Mouse (Mus musculus): ENCODE results near the gene 4930535I16Rik. TPM values are rescaled to one million over a fixed set of nuclear protein-coding genes. Genes with fewer than 3 reads are reported as not detected.

The 4930535I16Rik gene
- polyA plus RNA-seq, 1 experiment from 2014 or later, result not detected

DNA sequence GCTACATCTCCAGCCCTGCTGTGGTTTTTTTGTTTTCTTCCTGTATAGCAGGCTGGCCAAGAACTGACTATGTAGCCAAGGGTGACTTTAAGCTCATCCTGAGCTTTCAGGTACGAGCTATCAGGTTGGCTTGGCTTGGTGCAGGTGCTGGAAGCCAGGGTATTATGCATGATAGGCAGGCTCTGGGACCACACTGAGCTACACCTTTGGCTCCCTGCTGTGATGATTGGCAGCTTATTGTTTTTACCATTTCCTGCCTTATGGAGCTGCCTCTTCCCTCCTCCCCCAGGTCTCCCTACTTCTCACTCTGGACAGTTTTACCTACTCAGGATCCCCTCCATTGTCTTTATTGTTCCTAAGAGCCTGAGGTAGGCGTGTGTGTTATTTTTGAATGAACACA is 1.0 kb upstream of the 4930535I16Rik start:
- peak overlapping the region; percentile 21; the same call in 1 of the 2 replicates for H3K9ac ChIP-seq (ENCODE audit: low read depth, low read length)
- H3K27me3 ChIP-seq (ENCODE audit: control insufficient read depth, insufficient read depth, low read depth, low read length), result no peaks in the 10 kb centered on the region
- H3K9me3 ChIP-seq (replicated peaks; ENCODE audit: control insufficient read depth, low read length), result no peaks in the 10 kb centered on the region
- H3K4me3 ChIP-seq (ENCODE audit: low read depth, low read length), result peak overlapping the region; percentile 97
- peaks cover 14% of the 10 kb centered on the region for H3K36me3 ChIP-seq (ENCODE audit: control insufficient read depth, insufficient read depth)
- ATAC-seq (ENCODE audit: low read depth), result no peak
- H3K27ac ChIP-seq (ENCODE audit: low read length), result no peak overlapping the region
- 78% methylated on average over 2 of the region's 2 CpGs for WGBS (ENCODE audit: insufficient replicate concordance)
- peak overlapping the region; percentile 89 for H3K4me2 ChIP-seq (ENCODE audit: low read depth, low read length)
- H3K4me1 ChIP-seq (ENCODE audit: control insufficient read depth, low read depth, low read length), result peaks cover 17% of the 10 kb centered on the region

DNA sequence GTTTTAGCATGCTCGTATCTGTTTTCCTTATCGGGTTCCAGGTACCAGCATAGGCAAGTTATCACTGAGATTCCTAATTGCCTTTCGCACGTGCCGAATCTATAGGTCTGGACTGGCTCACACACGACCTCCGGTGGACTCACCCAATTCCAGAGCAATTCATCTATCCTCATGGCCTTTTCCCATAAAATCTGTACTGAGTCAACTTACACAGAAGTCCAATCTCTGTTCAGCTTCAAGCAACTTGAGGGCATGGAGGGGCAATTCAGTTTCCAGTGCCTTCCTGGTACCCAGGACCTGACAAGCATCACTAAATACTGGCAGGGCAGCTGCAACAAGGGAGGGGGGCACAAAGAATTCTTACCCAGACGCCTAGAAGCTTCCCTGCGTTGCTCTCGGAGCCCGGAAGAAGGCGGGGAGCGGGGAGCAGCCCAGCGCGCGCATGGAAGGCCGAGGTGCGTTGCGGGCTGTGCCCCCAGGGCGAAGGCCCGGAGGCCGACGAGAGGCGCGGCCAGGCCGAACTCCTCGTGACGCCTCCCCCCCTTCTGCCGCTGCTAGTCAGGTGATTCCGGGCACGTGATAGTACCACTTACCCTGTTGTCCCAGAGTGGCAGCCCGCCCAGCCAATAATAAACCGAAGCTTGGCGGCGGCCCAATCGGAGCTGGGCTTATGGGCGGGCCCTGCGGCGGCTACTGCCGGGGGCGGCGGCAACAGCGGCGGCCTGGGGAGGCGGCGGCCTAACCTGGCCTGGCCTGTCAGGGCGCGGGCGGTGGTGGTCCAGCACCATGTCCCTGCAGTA is 874 bp downstream of the 4930535I16Rik start, which contains the start of gene Rragc:
TSS of gene Rragc (plus strand) at position 699 of the 800 bp plus-strand sequence.
- Histone ChIP-seq H3K27ac (ENCODE audit: low read length) (peak within 1 kb of the TSS; percentile 90), H3K9me3 (replicated peaks; ENCODE audit: control insufficient read depth, low read length) (no peaks in the 10 kb centered on the region), H3K27me3 (ENCODE audit: control insufficient read depth, insufficient read depth, low read depth, low read length) (no peaks in the 10 kb centered on the region), H3K4me3 (ENCODE audit: low read depth, low read length) (peak within 1 kb of the TSS; percentile 97), H3K36me3 (ENCODE audit: control insufficient read depth, insufficient read depth) (peaks cover 7% of the 10 kb centered on the region), H3K4me2 (ENCODE audit: low read depth, low read length) (peak within 1 kb of the TSS; percentile 90), H3K9ac (ENCODE audit: low read depth, low read length) (peak within 1 kb of the TSS; percentile 90), H3K4me1 (ENCODE audit: control insufficient read depth, low read depth, low read length) (peaks cover 17% of the 10 kb centered on the region)
- under 1% methylated on average over 49 of the region's 49 CpGs for WGBS (ENCODE audit: insufficient replicate concordance)
- ATAC-seq (ENCODE audit: low read depth), result peak; percentile 99

GRCm38 (mm10) chr4:123912431-123912830 is 5.4 kb downstream of the 4930535I16Rik start:
- Histone ChIP-seq H3K27me3 (ENCODE audit: control insufficient read depth, insufficient read depth, low read depth, low read length) (no peaks in the 10 kb centered on the region), H3K4me3 (ENCODE audit: low read depth, low read length) (no peak overlapping the region), H3K27ac (ENCODE audit: low read length) (no peak overlapping the region), H3K9ac (ENCODE audit: low read depth, low read length) (no peak overlapping the region), H3K9me3 (replicated peaks; ENCODE audit: control insufficient read depth, low read length) (no peaks in the 10 kb centered on the region), H3K36me3 (ENCODE audit: control insufficient read depth, insufficient read depth) (peaks cover 2% of the 10 kb centered on the region; the same call in 1 of the 2 replicates), H3K4me2 (ENCODE audit: low read depth, low read length) (no peak overlapping the region), H3K4me1 (ENCODE audit: control insufficient read depth, low read depth, low read length) (peaks cover 8% of the 10 kb centered on the region)
- WGBS (ENCODE audit: insufficient replicate concordance), result 53% methylated on average over 2 of the region's 2 CpGs
- ATAC-seq (ENCODE audit: low read depth), result no peak

DNA sequence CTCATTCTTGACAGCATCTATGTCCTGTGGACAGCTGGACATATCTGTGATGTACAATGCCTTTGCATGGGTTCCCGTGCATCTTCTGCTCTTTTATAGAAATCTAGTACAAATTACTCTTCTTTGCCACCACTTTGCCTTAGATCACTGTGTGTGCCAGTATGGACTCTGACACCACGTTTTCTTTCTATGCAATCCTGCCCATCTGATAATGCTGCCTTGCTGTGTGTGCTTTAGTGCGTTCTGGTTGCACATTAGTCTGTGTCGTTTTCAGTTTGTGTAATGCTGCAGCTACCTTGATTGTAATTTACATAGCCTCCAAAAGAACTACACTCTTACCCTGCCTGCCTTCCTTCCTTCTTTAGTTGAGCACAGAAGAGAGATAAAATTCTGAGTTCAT is 6.3 kb downstream of the 4930535I16Rik start:
- Histone ChIP-seq H3K4me2 (ENCODE audit: low read depth, low read length) (no peak overlapping the region), H3K9me3 (replicated peaks; ENCODE audit: control insufficient read depth, low read length) (no peaks in the 10 kb centered on the region), H3K27ac (ENCODE audit: low read length) (no peak overlapping the region), H3K4me3 (ENCODE audit: low read depth, low read length) (no peak overlapping the region), H3K9ac (ENCODE audit: low read depth, low read length) (no peak overlapping the region), H3K4me1 (ENCODE audit: control insufficient read depth, low read depth, low read length) (peaks cover 4% of the 10 kb centered on the region), H3K27me3 (ENCODE audit: control insufficient read depth, insufficient read depth, low read depth, low read length) (no peaks in the 10 kb centered on the region), H3K36me3 (ENCODE audit: control insufficient read depth, insufficient read depth) (peaks cover 2% of the 10 kb centered on the region; the same call in 1 of the 2 replicates)
- 68% methylated on average over 4 of the region's 4 CpGs for WGBS (ENCODE audit: insufficient replicate concordance)
- no peak for ATAC-seq (ENCODE audit: low read depth)

GRCm38 (mm10) chr4:123905126-123905668 is 12.6 kb downstream of the 4930535I16Rik start:
- Histone ChIP-seq H3K27ac (ENCODE audit: low read length) (peak overlapping the region; percentile 87), H3K4me2 (ENCODE audit: low read depth, low read length) (peak overlapping the region; percentile 95), H3K4me1 (ENCODE audit: control insufficient read depth, low read depth, low read length) (peaks cover 14% of the 10 kb centered on the region), H3K9ac (ENCODE audit: low read depth, low read length) (peak overlapping the region; percentile 93), H3K27me3 (ENCODE audit: control insufficient read depth, insufficient read depth, low read depth, low read length) (no peaks in the 10 kb centered on the region), H3K36me3 (ENCODE audit: control insufficient read depth, insufficient read depth) (peaks cover 2% of the 10 kb centered on the region; the same call in 1 of the 2 replicates), H3K9me3 (replicated peaks; ENCODE audit: control insufficient read depth, low read length) (no peaks in the 10 kb centered on the region), H3K4me3 (ENCODE audit: low read depth, low read length) (peak overlapping the region; percentile 94)
- WGBS (ENCODE audit: insufficient replicate concordance), result under 1% methylated on average over 53 of the region's 53 CpGs
- ATAC-seq (ENCODE audit: low read depth), result peak; percentile 30

DNA sequence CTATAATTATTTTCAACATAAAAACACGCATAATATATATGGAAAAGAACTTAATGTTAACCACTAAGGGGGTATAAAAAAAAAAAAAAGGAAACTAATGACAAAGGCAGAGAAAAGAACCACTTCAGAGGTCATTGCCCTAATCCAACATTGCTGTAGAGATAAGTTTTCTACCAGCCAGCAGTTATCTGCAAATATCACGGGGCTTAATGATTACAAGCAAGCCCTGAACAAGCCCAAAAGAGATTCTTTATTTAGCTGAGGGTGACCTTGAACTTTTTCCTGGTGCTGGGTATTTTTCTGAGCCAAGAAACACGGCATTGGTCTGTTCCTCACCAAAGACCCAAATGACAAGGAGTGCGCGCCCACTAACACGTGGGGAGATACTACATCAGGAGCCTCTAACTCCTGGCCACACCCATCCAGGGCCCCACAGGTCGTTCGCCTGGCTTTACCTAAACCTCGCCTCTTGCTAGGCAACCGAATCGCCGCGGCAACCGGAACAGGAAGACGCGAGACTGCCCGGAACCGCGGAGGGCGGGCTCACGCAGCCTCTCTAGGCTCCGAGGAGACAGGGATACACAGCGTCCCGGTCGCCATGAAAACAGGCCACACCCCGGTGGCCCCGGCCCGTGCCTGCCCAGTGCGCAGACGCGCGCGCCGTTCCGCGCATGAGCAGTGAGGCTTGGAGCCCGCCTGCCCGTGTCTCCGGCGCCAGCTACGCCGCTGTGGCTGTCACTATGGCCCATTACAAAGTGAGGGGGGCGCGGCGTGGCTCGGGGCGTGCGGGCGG is 13.3 kb downstream of the 4930535I16Rik start, which contains the start of gene Mycbp:
TSS of gene Mycbp (plus strand) at position 500 of the 793 bp plus-strand sequence.
- no peaks in the 10 kb centered on the region for H3K9me3 ChIP-seq (replicated peaks; ENCODE audit: control insufficient read depth, low read length)
- no peaks in the 10 kb centered on the region for H3K27me3 ChIP-seq (ENCODE audit: control insufficient read depth, insufficient read depth, low read depth, low read length)
- WGBS (ENCODE audit: insufficient replicate concordance), result 1% methylated on average over 49 of the region's 49 CpGs
- peaks cover 14% of the 10 kb centered on the region for H3K4me1 ChIP-seq (ENCODE audit: control insufficient read depth, low read depth, low read length)
- peak; percentile 99 for ATAC-seq (ENCODE audit: low read depth)
- H3K9ac ChIP-seq (ENCODE audit: low read depth, low read length), result peak within 1 kb of the TSS; percentile 93
- peak within 1 kb of the TSS; percentile 95 for H3K4me2 ChIP-seq (ENCODE audit: low read depth, low read length)
- H3K4me3 ChIP-seq (ENCODE audit: low read depth, low read length), result peak within 1 kb of the TSS; percentile 94
- no peaks in the 10 kb centered on the region for H3K36me3 ChIP-seq (ENCODE audit: control insufficient read depth, insufficient read depth)
- peak within 1 kb of the TSS; percentile 87 for H3K27ac ChIP-seq (ENCODE audit: low read length)

DNA sequence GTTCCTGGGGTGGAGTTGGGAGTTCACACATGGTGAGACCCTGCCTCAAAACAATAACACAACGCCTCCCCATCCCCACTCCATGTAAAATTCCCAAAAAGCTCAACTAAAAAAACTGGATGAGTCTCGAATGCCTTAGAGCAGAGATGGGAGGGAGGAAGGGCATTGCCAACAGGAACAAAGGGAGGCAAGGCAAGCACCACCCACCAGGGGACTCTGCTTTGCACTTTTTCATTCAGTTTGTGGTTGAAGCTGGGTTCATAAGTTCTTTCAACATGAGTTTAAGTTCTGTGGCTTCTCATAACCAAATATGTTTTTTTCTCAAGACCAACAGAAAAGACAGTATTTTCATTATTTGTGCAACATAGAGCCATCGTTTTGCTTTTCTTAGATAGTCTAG is 14.4 kb downstream of the 4930535I16Rik start:
- Histone ChIP-seq H3K27me3 (ENCODE audit: control insufficient read depth, insufficient read depth, low read depth, low read length) (no peaks in the 10 kb centered on the region), H3K4me1 (ENCODE audit: control insufficient read depth, low read depth, low read length) (peaks cover 14% of the 10 kb centered on the region), H3K9ac (ENCODE audit: low read depth, low read length) (no peak overlapping the region), H3K4me2 (ENCODE audit: low read depth, low read length) (no peak overlapping the region), H3K36me3 (ENCODE audit: control insufficient read depth, insufficient read depth) (no peaks in the 10 kb centered on the region), H3K4me3 (ENCODE audit: low read depth, low read length) (no peak overlapping the region), H3K9me3 (replicated peaks; ENCODE audit: control insufficient read depth, low read length) (no peaks in the 10 kb centered on the region), H3K27ac (ENCODE audit: low read length) (peak overlapping the region; percentile 56; the same call in 1 of the 2 replicates)
- no peak for ATAC-seq (ENCODE audit: low read depth)
- WGBS (ENCODE audit: insufficient replicate concordance), result 61% methylated on average over 3 of the region's 3 CpGs

DNA sequence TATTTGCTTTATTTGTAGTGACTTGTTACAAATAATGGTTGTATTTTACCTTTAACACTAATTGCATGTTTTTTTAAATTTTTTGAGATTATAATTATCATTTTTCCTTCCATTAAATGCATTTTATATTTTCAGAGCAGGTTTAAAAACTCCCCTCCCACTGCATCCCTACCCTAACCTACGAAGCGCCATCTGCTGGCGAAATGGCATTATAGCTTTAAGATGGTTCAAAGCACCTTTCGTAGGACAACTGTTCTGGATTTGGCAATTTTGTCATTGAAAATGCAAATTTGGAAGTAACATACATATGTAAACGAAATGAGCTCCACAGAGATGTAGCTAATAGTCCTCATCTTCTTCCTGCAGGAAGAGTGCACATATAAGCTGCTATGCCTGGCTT is 19.1 kb downstream of the 4930535I16Rik start:
- H3K36me3 ChIP-seq (ENCODE audit: control insufficient read depth, insufficient read depth), result no peaks in the 10 kb centered on the region
- no peak for ATAC-seq (ENCODE audit: low read depth)
- WGBS (ENCODE audit: insufficient replicate concordance), result 15% methylated on average over 5 of the region's 5 CpGs
- H3K27ac ChIP-seq (ENCODE audit: low read length), result no peak overlapping the region
- no peak overlapping the region for H3K4me3 ChIP-seq (ENCODE audit: low read depth, low read length)
- no peaks in the 10 kb centered on the region for H3K27me3 ChIP-seq (ENCODE audit: control insufficient read depth, insufficient read depth, low read depth, low read length)
- peaks cover 4% of the 10 kb centered on the region for H3K4me1 ChIP-seq (ENCODE audit: control insufficient read depth, low read depth, low read length)
- H3K9ac ChIP-seq (ENCODE audit: low read depth, low read length), result no peak overlapping the region
- no peak overlapping the region for H3K4me2 ChIP-seq (ENCODE audit: low read depth, low read length)
- H3K9me3 ChIP-seq (replicated peaks; ENCODE audit: control insufficient read depth, low read length), result no peaks in the 10 kb centered on the region
